Mouse (Mus musculus): Measurements from ENCODE around the gene Gpr101. TPM values are rescaled to one million over a fixed set of nuclear protein-coding genes. Genes with fewer than 3 reads are reported as not detected.

Gpr101 gene
- not detected in 2 replicates for polyA plus RNA-seq (2014; fragmentation: Nextera tagmentation; extraction: Ambion mirVana)

DNA sequence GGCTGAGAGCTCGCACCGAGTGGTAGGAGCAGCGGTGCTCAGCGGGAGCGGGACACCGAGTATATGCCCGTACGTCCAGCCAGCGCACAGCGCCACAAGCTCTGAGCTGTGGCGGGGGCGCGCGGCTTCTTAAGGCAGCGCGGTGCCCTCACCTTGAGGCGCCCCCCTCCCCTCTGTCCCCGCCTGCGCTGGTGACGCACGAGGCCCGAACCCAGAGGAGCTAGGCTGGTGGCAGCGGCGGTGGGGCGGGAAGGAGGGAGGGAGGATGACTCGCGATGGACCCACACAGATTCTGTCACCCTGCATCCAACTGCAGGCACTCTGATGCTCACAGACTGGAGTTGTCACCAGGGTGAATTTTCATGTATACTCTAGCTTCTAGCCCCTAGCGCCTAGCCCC lies at the start of gene Gpr101:
Gpr101 (minus strand) TSS at position 124 of the 400 bp plus-strand sequence.
- 6% methylated on average over 23 of the region's 28 CpGs for WGBS
- ATAC-seq (ENCODE audit: insufficient read depth) (no peak; the same call in 1 of the 2 replicates), DNase-seq (peak; percentile 15)
- H3K27me3 ChIP-seq (ENCODE audit: insufficient read depth, low read length) = peaks cover 20% of the 10 kb centered on the region; the same call in 1 of the 2 replicates
- no peak within 1 kb of the TSS for H3K27ac ChIP-seq (ENCODE audit: low read depth)
- peak within 1 kb of the TSS; percentile 9; the same call in 1 of the 2 replicates for H3K4me3 ChIP-seq (ENCODE audit: low read depth, low read length)
- no peak for TF ChIP-seq CTCF (IDR thresholded peaks at IDR 0.05; ENCODE audit: low read depth)
- no peaks in the 10 kb centered on the region for H3K36me3 ChIP-seq (ENCODE audit: insufficient read depth)
- peak within 1 kb of the TSS; percentile 50 for H3K4me2 ChIP-seq
- H3K4me1 ChIP-seq (ENCODE audit: insufficient read depth) = no peaks in the 10 kb centered on the region
- H3K9ac ChIP-seq = no peak within 1 kb of the TSS
- H3K9me3 ChIP-seq (ENCODE audit: low read depth, low read length) = no peaks in the 10 kb centered on the region

DNA sequence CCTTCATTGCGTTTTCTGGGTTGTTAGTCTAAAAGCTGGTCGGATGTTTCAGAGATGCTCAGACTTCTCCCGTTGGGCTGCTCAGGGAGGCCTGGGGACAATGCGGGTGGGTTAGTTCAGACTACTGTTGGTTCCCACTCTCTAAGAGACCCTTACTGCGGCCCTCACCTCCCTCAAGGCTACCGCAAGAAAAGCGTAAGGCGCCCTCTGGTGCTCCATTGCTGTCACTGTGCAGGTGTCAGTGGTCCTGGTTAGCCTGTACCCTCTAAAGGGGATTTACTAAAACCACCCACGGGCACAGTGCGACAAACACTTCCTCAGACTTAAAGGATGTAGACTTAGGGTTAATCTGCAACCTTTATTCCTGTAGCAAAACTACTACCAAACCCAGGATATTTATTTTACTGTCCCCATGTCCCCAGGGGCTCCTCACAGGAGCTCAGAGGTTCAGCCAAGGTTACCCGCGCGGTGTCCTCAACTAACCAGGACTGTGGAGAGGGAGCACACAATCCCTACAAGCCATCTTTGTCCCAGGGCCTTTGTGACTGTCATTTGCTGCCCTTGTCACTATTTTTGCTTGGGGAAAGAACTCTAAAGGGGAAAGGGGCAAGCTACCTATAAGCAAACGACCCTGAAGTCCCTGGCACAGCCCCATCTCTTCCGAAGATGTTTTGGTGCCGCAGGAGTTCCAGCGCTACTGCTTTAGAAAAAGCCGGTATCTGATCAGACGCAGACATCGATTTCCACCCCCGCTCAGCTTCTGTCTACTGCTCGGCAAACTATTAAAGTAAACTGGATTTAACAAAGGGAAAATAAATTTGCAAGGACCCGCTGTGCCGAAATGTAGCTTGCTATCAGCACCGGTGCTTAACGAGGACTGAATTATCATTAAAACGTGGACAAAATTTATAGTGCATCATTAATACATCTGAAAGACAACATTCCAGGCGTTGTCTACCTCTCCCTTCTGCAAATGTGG lies 17.8 kb upstream of the Gpr101 start:
- Histone ChIP-seq H3K9ac (no peak overlapping the region), H3K4me1 (ENCODE audit: insufficient read depth) (no peaks in the 10 kb centered on the region), H3K27ac (ENCODE audit: low read depth) (no peak overlapping the region), H3K27me3 (ENCODE audit: insufficient read depth, low read length) (no peaks in the 10 kb centered on the region), H3K4me2 (no peak overlapping the region), H3K36me3 (ENCODE audit: insufficient read depth) (no peaks in the 10 kb centered on the region), H3K9me3 (ENCODE audit: low read depth, low read length) (no peaks in the 10 kb centered on the region), H3K4me3 (ENCODE audit: low read depth, low read length) (no peak overlapping the region)
- TF ChIP-seq CTCF (IDR thresholded peaks at IDR 0.05; ENCODE audit: low read depth) = peak; percentile 12; the same call in 1 of the 2 replicates
- DNase-seq (no peak), ATAC-seq (ENCODE audit: insufficient read depth) (no peak)
- 34% methylated on average over 28 of the region's 28 CpGs for WGBS

DNA sequence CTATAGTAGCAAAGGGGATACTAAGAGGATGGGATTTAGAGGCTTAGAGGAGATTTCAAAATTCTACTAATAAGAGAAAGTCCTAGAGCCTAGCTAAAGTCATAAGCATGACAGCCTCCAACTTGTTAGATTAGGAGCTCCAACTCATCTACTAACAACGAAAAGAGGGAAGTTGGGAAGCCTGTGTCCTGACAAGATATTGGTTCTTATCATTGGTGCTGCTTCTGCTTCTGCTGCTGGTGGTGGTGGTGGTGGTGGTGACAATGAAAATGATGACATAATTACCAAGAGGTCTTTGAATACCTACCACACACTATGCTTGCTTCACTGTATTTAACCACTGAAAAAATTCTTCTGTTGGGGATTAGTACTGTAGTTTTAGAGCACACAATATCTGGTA lies 2.7 kb upstream of the Gpr101 start:
- H3K4me2 ChIP-seq = no peak overlapping the region
- 55% methylated on average over 1 of the region's 1 CpGs for WGBS
- H3K27me3 ChIP-seq (ENCODE audit: insufficient read depth, low read length) = peaks cover 20% of the 10 kb centered on the region; the same call in 1 of the 2 replicates
- DNase-seq = no peak
- H3K9me3 ChIP-seq (ENCODE audit: low read depth, low read length) = no peaks in the 10 kb centered on the region
- no peak for ATAC-seq (ENCODE audit: insufficient read depth)
- no peaks in the 10 kb centered on the region for H3K36me3 ChIP-seq (ENCODE audit: insufficient read depth)
- no peak overlapping the region for H3K4me3 ChIP-seq (ENCODE audit: low read depth, low read length)
- H3K27ac ChIP-seq (ENCODE audit: low read depth) = no peak overlapping the region
- H3K4me1 ChIP-seq (ENCODE audit: insufficient read depth) = no peaks in the 10 kb centered on the region
- TF ChIP-seq CTCF (IDR thresholded peaks at IDR 0.05; ENCODE audit: low read depth) = no peak
- no peak overlapping the region for H3K9ac ChIP-seq

Other genes with a start within 250 kb of the Gpr101 start
- 19.4 and 27.9 TPM in 2 replicates for gene Arhgef6, start 165.0 kb downstream of the Gpr101 start, polyA plus RNA-seq (2014; fragmentation: Nextera tagmentation; extraction: Ambion mirVana)
- 156 and 165 TPM in 2 replicates for gene Rbmx, start 110.7 kb downstream of the Gpr101 start, polyA plus RNA-seq (2014; fragmentation: Nextera tagmentation; extraction: Ambion mirVana)
- not detected in 2 replicates for gene Gm364, start 94.6 kb downstream of the Gpr101 start, polyA plus RNA-seq (2014; fragmentation: Nextera tagmentation; extraction: Ambion mirVana)

Measured in lung, embryonic 14.5 days (tissue).